18 mouse cellular contexts compared by ENCODE assay signal in the genomic region with DNA sequence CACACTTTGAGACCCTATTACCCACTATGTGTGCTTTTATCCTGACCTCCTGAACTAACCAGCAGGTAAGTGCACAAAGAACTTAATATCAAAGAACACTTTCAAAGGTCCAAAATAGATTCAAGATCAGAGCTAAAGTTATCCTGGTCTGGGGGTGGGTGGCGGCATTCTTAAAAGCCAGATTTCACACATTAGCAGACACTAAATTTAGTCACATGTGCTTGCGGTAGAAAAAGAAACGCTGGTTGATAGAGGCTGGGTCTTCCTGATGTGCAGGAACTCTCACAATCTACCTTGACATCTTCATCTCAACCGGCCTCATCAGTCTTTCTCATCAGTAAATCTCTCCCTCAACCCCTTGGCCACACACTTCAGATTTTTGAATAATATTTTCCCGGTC. TPM values are rescaled to one million over a fixed set of nuclear protein-coding genes. Genes with fewer than 3 reads are reported as not detected.
"Had no signal": no experiment of that assay in that cellular context is flagged by ENCODE, and none has a peak within 500 bp of the region (broad histone marks: within the 10 kb centered on the region; RNA-seq: fewer than 3 reads in every experiment).

No protein-coding gene starts in this region.

- H3K27me3 ChIP-seq: lung, embryonic 15.5 days; midbrain, embryonic 12.5 days; neural tube, embryonic 12.5 days had no signal

- H3K4me3 ChIP-seq: liver, embryonic 15.5 days; lung, embryonic 15.5 days; megakaryocyte, embryonic 14.5 days; midbrain, embryonic 12.5 days; neural tube, embryonic 12.5 days had no signal

- H3K36me3 ChIP-seq: liver, embryonic 15.5 days; lung, embryonic 15.5 days; midbrain, embryonic 12.5 days; neural tube, embryonic 12.5 days had no signal

- ATAC-seq: liver, postnatal 0 days; midbrain, embryonic 16.5 days had no signal

- H3K27ac ChIP-seq: liver, embryonic 15.5 days; lung, embryonic 15.5 days; macrophage; midbrain, embryonic 12.5 days; neural tube, embryonic 12.5 days had no signal

- H3K4me1 ChIP-seq: lung, embryonic 15.5 days; midbrain, embryonic 12.5 days; neural tube, embryonic 12.5 days had no signal

- H3K9me3 ChIP-seq: liver, embryonic 15.5 days; lung, embryonic 15.5 days; megakaryocyte, embryonic 14.5 days; midbrain, embryonic 12.5 days; neural tube, embryonic 12.5 days had no signal

- DNase-seq: liver, postnatal 0 days; lung, adult 2 months; midbrain, embryonic 14.5 days; retina, postnatal 1 day; right cerebral cortex, adult 18-20 months; right cerebral cortex, postnatal 25 days; right cerebral cortex, postnatal 4 days; spleen, adult 18-20 months; thymus, adult 18-20 months; thymus, postnatal 14 days; thymus, postnatal 36 days had no signal

- H3K4me2 ChIP-seq: liver, embryonic 15.5 days; lung, embryonic 15.5 days; midbrain, embryonic 12.5 days; neural tube, embryonic 12.5 days had no signal

- H3K9ac ChIP-seq: liver, embryonic 15.5 days; liver, postnatal 0 days; lung, embryonic 15.5 days; midbrain, embryonic 12.5 days; neural tube, embryonic 12.5 days had no signal

RNA-seq across cellular contexts. Expression of gene Rab40b, which starts 26.7 kb away (rescaled TPM):
- polyA plus RNA-seq: macrophage had no signal
